Mouse (Mus musculus) liver, embryonic 14.5 days (tissue): ENCODE results near the gene Zbtb16.

Experiments used
- CTCF ChIP-seq: IDR thresholded peaks from 2 replicates; pipeline ENCODE4 v1.5.1; 2016; ENCODE audit warnings: antibody characterized with exemption, low read depth, control low read depth
- EP300 ChIP-seq: IDR thresholded peaks from 2 replicates; pipeline ENCODE4 v1.6.1; 2016; ENCODE audit warnings: antibody characterized with exemption, low read depth

DNA sequence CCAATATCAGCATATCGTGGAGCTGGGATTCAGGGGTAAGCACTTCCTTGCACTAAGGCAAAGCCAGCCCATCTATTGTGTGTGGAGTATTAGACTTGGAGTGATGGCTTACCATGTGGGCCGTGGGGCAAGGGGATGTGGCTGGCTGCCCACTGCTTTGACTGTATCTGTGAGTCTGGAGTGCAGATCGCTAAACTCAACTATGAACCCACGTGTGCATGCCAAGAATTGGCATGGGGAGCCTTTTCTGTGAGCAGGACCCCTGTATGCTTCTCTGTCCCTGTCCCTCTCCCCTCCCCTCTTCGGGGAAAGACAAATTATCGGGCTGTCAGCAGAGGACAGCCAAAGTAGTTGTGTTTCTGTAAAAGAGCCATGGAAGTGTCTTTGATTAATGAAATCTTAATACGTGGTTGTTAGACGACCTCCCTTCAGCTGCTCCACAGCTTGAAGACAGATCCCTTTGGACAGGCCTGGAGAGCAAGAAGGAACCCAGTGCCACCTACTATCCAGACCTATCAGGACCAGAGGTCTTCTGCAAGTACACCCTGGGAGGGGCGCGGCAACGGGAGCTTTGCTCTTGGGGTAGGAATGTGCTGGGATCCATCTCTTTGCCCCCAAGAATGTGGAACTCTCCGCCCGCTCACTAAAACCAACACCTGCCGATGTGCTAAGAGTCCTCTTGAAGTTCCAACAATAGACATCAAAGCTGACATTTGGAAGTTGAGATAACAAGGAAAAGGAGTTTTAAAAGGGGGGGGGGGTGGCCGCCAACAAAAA lies 53.5 kb downstream of the Zbtb16 start:
- TF ChIP-seq CTCF (no peak), EP300 (no peak)
